Mouse (Mus musculus): ENCODE results near the gene Sod2.
"Not testable (repeated sequence)": the region's sequence is repeated elsewhere in the genome, so short reads cannot be mapped to it uniquely, and the experiment has no call there.

Gene Sod2

GRCm38 (mm10) chr17:13008528-13008927 is 1.9 kb downstream of the Sod2 start:
- no peak for DNase-seq (ENCODE audit: extremely low read depth, low read depth, low spot score)

DNA sequence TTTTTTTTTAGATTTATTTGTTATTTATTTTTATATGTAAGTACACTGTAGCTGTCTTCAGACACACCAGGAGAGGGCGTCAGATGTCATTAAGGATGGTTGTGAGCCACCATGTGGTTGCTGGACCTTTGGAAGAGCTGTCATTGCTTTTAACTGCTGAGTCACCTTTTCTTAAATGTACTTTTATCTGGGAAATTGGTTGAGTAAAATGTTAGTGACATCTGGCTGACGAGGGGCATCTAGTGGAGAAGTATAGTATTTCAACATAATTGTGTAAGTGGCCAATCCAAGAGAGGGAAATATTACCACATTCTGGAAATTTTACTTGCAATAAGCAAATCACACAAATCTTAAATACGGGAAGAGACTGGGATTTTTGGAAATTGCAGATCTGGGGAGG is 3.2 kb downstream of the Sod2 start:
- DNase-seq (ENCODE audit: extremely low read depth, low read depth, low spot score): no peak

GRCm38 (mm10) chr17:13013316-13013715 is 6.7 kb downstream of the Sod2 start:
- no peak for DNase-seq (ENCODE audit: extremely low read depth, low read depth, low spot score)

DNA sequence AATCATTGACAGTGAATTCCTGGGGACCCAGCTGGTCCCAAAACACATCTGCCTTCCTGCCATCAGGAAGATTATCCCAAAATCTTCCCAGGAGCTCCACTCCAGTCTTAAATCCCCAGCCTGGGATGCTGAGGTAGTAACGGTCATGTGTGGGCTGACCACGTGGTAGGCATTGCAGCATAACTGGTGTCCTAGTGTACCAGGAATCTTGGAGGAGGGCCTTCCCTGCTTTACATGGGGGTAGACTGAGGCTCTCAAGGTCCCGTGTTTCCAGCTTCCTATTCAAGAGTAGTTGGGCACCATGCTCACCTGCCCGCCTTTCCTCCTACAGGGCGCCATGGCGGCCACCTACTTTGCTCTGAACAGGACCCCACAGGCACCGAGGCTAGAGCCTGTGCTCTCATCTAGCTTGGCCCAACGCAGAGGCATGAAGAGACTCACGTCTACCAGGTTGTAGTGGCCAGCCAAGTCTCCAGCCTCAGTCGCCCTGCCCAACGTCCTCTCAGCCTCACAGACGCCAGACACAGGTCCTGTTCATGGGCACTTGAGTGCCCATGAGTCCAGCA is 30.1 kb downstream of the Sod2 start:
- not testable (repeated sequence) for DNase-seq (ENCODE audit: extremely low read depth, low read depth, low spot score)

GRCm38 (mm10) chr17:13043846-13044673 is 37.4 kb downstream of the Sod2 start:
- DNase-seq (ENCODE audit: extremely low read depth, low read depth, low spot score): not testable (repeated sequence)

DNA sequence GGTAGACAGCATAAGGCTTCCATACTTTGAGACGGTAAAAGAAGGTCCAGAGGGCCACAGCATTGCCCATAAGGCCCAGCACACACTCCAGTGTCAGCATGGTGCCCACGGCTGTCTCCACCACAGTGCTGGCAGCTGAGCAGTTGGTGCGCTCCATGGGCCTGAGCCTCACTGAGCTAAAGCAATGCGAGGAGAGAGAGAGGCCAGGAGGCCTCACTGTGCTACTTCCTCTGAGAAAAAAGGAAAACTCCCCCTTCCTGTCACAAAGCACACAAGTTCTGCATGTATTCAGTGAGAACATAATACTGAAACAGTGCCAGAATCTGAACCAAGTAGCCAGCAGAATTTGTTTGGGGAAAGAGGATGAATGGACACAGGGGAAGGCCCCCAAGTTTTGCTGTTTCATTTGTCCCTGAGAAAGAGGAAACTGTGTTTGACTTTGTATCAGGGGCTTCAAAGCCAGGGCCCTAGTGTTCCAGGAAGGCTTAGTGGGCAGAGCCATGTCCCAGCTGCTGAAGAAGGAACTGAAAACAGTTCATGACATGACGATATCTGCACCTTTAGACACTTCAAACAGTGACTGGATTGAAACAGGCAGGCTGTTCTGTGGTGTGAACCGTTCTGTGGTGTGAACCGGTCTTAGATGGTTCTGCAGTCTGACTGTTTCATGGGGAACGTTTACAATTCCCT is 45.6 kb downstream of the Sod2 start, which contains the start of gene Gpr31b:
Gene Gpr31b (minus strand): TSS at position 173 of the 690 bp plus-strand sequence.
- DNase-seq (ENCODE audit: extremely low read depth, low read depth, low spot score): not testable (repeated sequence)

DNA sequence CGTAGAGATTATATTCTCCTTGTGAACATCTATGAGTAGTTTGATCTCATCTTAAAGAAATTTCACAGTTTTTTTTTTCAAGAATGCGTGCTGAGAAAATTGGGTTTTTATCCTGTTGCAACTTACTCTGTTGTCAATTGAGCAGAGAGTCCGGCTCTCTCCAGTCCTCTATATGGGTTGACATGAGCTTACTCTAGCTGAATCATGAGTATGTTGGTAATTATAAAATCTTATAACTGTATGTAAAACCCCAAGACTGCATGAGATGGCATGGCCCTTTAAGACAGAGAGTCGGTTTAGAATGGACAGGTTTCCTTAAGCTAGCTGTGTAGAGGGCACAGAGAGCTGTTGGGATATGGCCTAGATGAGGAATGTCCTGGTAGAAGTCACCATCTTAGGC is 54.2 kb downstream of the Sod2 start, which contains the start of gene Tcp10b:
Gene Tcp10b (plus strand): TSS at position 301 of the 400 bp plus-strand sequence.
- DNase-seq (ENCODE audit: extremely low read depth, low read depth, low spot score): not testable (repeated sequence)

GRCm38 (mm10) chr17:13062882-13063281 is 56.2 kb downstream of the Sod2 start:
- not testable (repeated sequence) for DNase-seq (ENCODE audit: extremely low read depth, low read depth, low spot score)

- DNase-seq (ENCODE audit: extremely low read depth, low read depth, low spot score): not testable (repeated sequence)
Measured at GRCm38 (mm10) chr17:13067864-13068385, 61.3 kb downstream of the Sod2 start.

DNA sequence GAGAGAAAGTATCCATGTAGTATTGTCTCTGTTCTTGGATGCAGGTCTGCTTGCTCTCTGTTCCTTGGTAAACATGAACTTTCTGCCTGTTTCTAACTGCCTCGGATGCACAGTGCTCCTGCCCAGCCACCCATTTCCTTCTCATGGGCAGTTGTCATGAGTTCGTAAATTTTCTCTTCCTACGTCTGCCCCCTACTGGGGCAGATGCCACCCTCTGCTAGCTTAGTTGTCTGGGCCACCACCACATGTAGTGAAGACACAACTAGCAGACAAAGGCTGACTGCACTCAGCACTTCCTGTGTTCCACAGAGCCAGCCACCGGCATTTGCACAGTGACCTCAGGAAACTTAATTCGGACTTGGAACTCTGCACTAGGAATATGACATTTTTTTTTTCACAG is 62.6 kb downstream of the Sod2 start:
- DNase-seq (ENCODE audit: extremely low read depth, low read depth, low spot score): not testable (repeated sequence)

Data from fat pad, adult 2 months (tissue).